Mouse (Mus musculus) E14TG2a.4 (cell line): Measurements from ENCODE around the gene Rab26.

Source experiments
- CTCF ChIP-seq: conservative IDR thresholded peaks from 2 replicates; pipeline ENCODE4 v1.5.1; 2014; ENCODE audit warnings: low read length
- POU5F1 ChIP-seq: IDR thresholded peaks from 2 replicates; pipeline ENCODE4 v1.6.1; 2014; ENCODE audit warnings: low read length, borderline replicate concordance

- TF ChIP-seq CTCF (no peak), POU5F1 (no peak)
These were observed 17.0 kb upstream of the Rab26 start for GRCm38 (mm10) chr17:24551050-24551444.
